Mouse (Mus musculus) heart, adult 18-20 months (tissue): ENCODE results near the gene Fhdc1. TPM values are rescaled to one million over a fixed set of nuclear protein-coding genes. Genes with fewer than 3 reads are reported as not detected.

Source experiments
- DNase-seq, 2 experiments: peaks; one replicate each; pipeline ENCODE4 v3.0.0; 2021 to 2022; ENCODE audit warnings: mixed read lengths in 1 of 2
- total RNA-seq, 2 experiments: library from RNA; stranded (reverse); gene quantifications; 2 replicates each; pipeline ENCODE4 v1.2.3; 2021

Gene Fhdc1
- total RNA-seq, 2 experiments from 2014 or later = 0.87 to 1.1 TPM

DNA sequence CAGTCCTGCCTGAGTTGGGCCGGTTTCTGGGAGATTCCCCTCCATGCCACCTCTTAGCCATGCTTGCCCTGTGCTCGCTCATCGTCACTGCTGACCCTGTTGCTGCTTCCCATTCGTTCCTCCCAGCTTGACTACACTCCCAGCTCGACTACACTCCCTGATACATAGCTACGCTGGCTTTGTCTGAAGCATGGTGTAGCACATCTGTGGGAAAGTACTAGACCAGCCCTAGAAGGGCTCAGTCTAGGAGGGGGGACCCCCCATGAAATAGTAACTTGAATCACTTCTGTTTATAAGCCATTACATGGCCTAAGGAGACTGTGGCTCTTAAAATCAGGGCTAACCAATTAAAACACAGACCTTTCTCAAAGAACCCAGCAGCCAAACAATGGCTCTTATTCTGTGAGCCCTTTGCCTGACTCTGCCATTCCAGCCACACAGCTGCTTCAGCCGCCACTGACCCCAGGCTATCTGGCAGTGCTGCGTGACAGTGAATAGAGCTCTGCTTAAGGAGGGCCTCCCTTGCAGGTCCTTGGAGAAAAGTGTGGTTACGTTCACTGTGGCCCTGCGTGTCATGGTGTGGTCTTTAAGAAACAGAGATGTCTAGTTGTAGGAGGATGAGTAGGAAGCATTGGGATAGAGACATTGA is 47.3 kb downstream of the Fhdc1 start:
- DNase-seq = no peak

DNA sequence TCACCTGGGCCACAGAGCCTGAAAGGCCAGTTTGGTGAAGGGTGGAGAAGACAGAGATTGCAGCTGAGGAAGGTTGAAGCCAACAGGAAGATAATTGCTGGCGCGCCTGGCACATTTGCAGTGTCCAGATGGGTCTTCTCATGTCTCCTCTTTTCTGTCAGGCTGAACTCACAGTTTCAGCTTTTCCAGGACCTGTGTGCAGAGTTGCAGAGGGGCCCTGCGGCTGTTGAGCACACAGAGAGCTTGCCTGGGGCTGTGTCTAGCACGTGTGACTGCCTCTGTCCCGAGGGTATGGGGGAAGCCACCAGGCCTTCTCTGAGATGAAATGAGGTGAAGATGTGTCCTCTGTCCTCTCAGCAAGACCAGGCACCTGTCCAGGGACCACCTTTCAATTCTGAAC is 49.0 kb downstream of the Fhdc1 start:
- no peak for DNase-seq

DNA sequence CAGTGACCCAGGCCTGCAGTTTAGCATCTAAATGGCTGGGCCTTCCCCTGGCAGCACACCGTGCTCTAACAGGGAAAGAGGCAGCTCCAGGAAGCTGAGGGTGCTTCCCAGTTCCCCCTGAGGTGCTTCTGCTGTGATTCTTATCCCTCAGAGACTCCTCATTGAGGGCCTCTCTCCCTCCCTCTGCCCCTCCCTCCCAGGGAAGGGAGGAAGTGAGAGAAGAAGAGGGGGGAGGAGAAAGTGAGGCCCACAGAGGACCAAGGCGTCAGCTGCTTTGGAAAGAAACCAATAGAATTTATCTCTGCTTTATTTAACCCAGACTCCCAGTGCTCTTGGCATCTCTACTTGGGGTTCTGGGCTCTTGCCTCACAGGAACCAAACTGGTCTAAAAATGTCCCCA is 50.1 kb downstream of the Fhdc1 start:
- DNase-seq = no peak

- DNase-seq = peak; percentile 20 to 38
Observed at GRCm38 (mm10) chr3:84428994-84429725, 51.1 kb downstream of the Fhdc1 start.

DNA sequence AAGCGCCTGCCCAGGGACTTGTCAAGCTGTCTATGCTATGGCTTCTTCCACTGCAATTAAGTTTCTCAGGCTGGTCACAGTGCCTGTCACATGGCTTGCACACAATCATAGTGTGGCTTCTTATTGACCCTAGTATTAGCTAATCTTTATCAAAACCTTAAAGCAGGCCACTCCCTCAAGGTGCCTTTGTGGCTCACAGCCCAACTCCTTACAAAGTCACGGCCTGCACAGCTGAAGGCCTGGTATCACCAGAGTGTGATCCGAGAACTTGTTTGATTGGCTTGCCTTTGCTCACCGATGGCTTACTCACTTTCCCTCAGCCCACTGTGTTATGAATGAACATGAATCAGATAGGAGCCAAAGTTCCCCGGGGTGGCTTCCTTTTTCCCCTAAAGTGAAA is 52.5 kb downstream of the Fhdc1 start:
- DNase-seq = no peak

DNA sequence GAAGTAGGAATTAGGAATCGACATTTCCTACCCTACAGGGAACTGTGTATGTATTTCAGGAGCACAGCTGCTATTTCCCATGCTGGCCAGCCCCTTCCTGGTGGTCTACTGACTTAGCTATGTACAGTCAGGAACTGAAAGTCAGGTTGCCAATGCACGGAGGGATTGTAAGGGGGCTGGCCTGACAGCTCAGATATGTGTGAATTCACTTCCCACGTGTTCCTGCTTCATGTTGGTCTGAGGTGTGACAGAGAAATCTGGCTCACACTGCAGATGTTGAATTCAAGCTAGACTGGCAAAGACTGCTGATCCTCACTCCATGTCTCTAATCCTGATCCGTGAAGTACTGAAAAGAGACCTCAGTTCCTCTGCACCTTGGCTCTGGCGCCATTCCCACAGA is 57.9 kb downstream of the Fhdc1 start:
- no peak for DNase-seq

GRCm38 (mm10) chr3:84413868-84414267 is 66.4 kb downstream of the Fhdc1 start:
- DNase-seq = no peak

DNA sequence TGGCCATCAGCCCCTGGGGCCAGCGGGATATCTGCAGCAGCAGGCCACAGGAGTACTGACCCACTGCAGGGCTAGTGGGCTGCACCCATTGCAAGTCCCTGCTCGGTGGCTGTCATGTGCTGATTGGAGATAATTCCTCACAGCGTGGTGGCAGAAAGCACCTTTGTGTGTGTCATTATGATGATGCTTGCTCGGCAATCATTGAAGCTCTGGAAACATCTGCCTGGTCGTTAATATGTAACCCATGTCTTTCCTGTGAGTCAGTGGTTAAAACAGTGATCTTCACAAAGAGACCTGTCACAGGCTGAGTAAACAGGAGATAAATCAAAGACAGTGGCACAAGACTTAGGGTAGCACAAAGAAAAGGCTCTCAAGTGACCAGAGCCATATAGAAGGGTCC is 67.3 kb downstream of the Fhdc1 start:
- no peak for DNase-seq

GRCm38 (mm10) chr3:84409474-84409862 is 70.8 kb downstream of the Fhdc1 start:
- DNase-seq = no peak

DNA sequence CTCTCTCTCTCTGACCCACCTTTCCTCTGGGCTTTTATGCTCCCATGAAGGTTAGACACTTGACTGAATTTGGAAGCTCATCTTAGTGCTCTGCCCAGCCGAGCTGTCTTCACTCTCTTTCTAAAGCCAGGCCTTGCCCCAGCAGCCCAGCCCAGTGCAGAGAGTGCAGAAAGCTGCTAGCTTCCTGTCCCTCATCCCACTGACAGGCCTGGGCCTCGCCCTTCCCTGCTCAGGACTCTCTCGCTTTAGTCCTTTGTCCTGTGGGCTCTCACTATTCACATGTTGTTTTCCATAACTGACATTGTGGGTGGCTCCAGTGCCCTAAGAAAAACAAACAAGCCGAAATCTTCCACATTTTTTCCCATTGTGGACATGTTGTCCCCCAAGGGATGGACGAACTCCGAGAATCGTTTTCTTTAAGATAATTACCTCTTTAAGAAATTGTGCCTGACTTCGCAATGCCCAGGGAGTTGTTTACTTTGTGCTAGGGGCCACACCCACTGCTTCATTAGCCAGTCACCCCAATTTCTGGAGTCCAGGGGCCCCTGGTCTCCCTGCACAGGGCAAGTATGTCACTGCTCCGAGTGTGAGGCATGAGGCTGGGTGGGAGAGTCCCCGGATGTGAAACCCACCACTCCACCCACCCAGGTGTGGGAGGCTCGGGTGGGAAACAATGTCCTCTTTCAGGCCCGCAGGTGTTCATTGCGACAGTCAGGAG is 71.3 kb downstream of the Fhdc1 start:
- no peak for DNase-seq

GRCm38 (mm10) chr3:84405523-84405922 is 74.7 kb downstream of the Fhdc1 start:
- no peak for DNase-seq

GRCm38 (mm10) chr3:84403389-84403788 is 76.8 kb downstream of the Fhdc1 start:
- peak; percentile 31 to 45 for DNase-seq

GRCm38 (mm10) chr3:84402716-84403115 is 77.5 kb downstream of the Fhdc1 start:
- DNase-seq = no peak

- no peak for DNase-seq
Observed at GRCm38 (mm10) chr3:84397976-84398375, 82.3 kb downstream of the Fhdc1 start.

DNA sequence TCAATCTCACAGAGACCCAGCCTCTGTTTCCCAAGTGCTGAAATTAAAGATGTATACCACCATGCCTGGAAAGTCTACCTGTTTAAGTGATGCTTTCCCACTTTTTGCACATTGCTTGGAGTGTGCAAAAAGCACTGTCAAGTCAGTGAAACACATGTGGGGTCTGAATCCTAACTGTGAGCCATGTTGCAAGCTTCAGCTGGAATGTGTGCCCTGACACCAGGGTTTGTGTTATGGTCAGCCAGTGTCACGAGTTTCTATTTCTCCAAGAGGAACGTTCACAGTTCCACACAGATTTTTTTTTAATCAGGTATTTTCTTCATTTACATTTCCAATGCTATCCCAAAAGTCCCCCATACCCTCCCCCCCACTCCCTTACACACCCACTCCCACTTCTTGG is 84.0 kb downstream of the Fhdc1 start:
- no peak for DNase-seq

DNA sequence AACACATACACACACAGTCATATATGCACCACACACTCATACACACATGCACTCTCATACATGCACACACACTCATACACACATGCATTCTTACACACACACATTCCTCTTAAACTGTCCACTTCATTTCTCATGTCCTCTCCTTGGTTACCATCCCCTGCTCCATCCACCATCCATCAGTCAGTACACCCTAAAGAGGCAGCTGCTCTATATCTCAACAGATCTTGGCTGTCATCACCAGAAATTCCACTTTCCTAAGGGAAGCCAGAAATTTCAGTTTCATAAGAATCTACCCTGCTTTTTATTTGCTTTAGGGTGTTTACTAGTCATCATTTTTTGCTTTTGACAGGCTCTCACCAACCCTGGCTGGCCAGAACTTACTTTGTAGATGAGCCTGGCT is 84.4 kb downstream of the Fhdc1 start:
- no peak for DNase-seq

- no peak for DNase-seq
Observed at GRCm38 (mm10) chr3:84394841-84395447, 85.3 kb downstream of the Fhdc1 start.

Other genes with a start within 250 kb of the Fhdc1 start
- 1 to 10 TPM; 6.2 to 7.0 TPM for gene Trim2, start 173.6 kb downstream of the Fhdc1 start, total RNA-seq
- 10 to 100 TPM; 14.7 to 15.5 TPM for gene Arfip1, start 102.2 kb upstream of the Fhdc1 start, total RNA-seq
- not detected for gene Tigd4, start 113.1 kb upstream of the Fhdc1 start, total RNA-seq
- gene Tmem154, start 185.8 kb upstream of the Fhdc1 start, total RNA-seq = 1 to 10 TPM; 1.7 to 1.9 TPM